Mouse (Mus musculus): ENCODE data around the gene Oxct2a. TPM values are rescaled to one million over a fixed set of nuclear protein-coding genes. Genes with fewer than 3 reads are reported as not detected.
"Not testable (repeated sequence)": the region's sequence is repeated elsewhere in the genome, so short reads cannot be mapped to it uniquely, and the experiment has no call there.

The Oxct2a gene
- polyA plus RNA-seq, 1 experiment from 2014 or later: not detected

DNA sequence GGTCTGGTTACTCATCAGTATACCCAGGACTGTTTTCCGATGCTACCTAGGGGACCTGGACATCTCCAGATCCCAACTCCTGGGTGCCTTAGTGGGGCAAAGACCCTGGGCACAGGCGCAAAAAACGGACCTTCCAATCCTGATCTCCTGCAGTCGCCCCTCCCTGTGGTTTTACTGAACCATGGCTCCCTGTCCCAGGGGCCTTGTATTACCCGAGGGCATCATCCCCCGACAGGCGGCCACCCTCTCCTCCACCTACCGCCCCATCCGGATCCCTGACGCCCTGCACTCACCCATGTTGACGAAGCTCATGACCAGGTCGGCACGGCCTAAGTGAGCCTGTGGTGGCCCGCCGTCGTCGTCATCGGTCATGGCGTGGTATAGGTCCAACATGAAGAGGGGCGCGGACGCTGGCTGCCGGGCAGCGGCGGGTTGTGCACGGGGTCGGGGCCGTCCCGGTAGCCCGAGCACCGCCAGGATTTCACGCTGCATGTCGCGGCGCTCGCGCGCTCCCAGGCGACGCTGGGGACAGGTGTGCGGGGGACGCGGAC is 18.7 kb upstream of the Oxct2a start:
- peak overlapping the region; percentile 39; the same call in 1 of the 2 replicates for H3K9ac ChIP-seq (ENCODE audit: low read length)
- H3K4me3 ChIP-seq (ENCODE audit: low read depth, low read length): peak overlapping the region; percentile 49
- DNase-seq (ENCODE audit: low spot score) (no peak), ATAC-seq (ENCODE audit: insufficient read depth, low FRiP score, low TSS enrichment) (peak; percentile 59)
- H3K27ac ChIP-seq (ENCODE audit: low read depth, low read length): no peak overlapping the region
- peak overlapping the region; percentile 92 for H3K4me2 ChIP-seq (ENCODE audit: low read depth)
- H3K9me3 ChIP-seq (ENCODE audit: control insufficient read depth, low read length): no peaks in the 10 kb centered on the region
- peaks cover 6% of the 10 kb centered on the region; the same call in 1 of the 2 replicates for H3K4me1 ChIP-seq (ENCODE audit: control insufficient read depth, insufficient read depth, low read length)
- peaks cover 40% of the 10 kb centered on the region for H3K27me3 ChIP-seq (ENCODE audit: control insufficient read depth, insufficient read depth, low read length)
- H3K36me3 ChIP-seq (ENCODE audit: control insufficient read depth, insufficient read depth, low read length): no peaks in the 10 kb centered on the region
- WGBS: 2% methylated on average over 43 of the region's 43 CpGs

DNA sequence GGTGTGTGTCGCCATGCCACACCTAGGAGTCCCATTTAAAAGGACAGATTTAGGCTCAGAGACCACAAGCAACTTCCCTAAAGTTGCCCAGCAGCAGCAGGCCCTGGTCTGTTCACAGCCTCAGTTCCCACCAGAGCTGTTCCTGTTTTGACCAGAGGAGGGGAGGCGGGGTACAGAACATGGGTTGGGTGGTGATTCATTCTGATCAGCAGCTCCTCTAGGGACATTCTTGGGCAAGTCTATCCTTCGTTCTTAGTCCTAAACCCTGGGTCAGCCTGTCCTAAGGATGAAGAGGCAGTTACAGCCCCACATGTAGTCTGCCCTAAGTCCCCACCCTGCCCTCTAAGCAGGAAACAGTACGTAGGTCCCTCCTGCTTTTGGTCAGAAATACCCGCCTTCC is 16.8 kb upstream of the Oxct2a start:
- Histone ChIP-seq H3K9me3 (ENCODE audit: control insufficient read depth, low read length) (no peaks in the 10 kb centered on the region), H3K27ac (ENCODE audit: low read depth, low read length) (no peak overlapping the region), H3K36me3 (ENCODE audit: control insufficient read depth, insufficient read depth, low read length) (no peaks in the 10 kb centered on the region), H3K4me1 (ENCODE audit: control insufficient read depth, insufficient read depth, low read length) (peaks cover 6% of the 10 kb centered on the region; the same call in 1 of the 2 replicates), H3K9ac (ENCODE audit: low read length) (no peak overlapping the region), H3K4me3 (ENCODE audit: low read depth, low read length) (no peak overlapping the region), H3K27me3 (ENCODE audit: control insufficient read depth, insufficient read depth, low read length) (peaks cover 40% of the 10 kb centered on the region), H3K4me2 (ENCODE audit: low read depth) (no peak overlapping the region)
- DNase-seq (ENCODE audit: low spot score) (no peak), ATAC-seq (ENCODE audit: insufficient read depth, low FRiP score, low TSS enrichment) (no peak)
- WGBS: 79% methylated on average over 5 of the region's 5 CpGs

DNA sequence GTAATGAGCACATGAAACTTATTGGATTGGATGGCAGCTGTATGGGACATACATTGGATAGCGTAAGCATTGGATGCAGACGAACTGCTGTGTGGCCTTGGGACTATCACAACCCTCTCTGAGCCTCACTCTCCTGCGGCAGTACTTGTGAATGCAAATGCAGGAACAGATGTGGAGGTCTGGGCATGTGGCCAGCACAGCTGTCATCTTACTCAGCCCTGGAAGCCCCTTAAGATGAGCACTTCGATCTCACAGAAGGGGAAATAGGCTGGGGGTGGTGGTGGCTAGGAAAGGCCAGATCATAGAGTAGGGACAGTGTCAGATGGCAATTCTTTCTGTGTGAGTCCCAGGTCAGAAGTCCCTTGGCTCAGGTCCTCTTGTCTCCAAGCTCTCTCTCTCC is 14.3 kb upstream of the Oxct2a start:
- peaks cover 25% of the 10 kb centered on the region for H3K27me3 ChIP-seq (ENCODE audit: control insufficient read depth, insufficient read depth, low read length)
- no peak overlapping the region for H3K27ac ChIP-seq (ENCODE audit: low read depth, low read length)
- no peak for DNase-seq (ENCODE audit: low spot score)
- peaks cover 3% of the 10 kb centered on the region; the same call in 1 of the 2 replicates for H3K4me1 ChIP-seq (ENCODE audit: control insufficient read depth, insufficient read depth, low read length)
- WGBS: 72% methylated on average over 4 of the region's 4 CpGs
- H3K4me3 ChIP-seq (ENCODE audit: low read depth, low read length): no peak overlapping the region
- H3K9ac ChIP-seq (ENCODE audit: low read length): no peak overlapping the region
- H3K9me3 ChIP-seq (ENCODE audit: control insufficient read depth, low read length): no peaks in the 10 kb centered on the region
- no peak overlapping the region for H3K4me2 ChIP-seq (ENCODE audit: low read depth)
- H3K36me3 ChIP-seq (ENCODE audit: control insufficient read depth, insufficient read depth, low read length): no peaks in the 10 kb centered on the region
- ATAC-seq (ENCODE audit: insufficient read depth, low FRiP score, low TSS enrichment): no peak

DNA sequence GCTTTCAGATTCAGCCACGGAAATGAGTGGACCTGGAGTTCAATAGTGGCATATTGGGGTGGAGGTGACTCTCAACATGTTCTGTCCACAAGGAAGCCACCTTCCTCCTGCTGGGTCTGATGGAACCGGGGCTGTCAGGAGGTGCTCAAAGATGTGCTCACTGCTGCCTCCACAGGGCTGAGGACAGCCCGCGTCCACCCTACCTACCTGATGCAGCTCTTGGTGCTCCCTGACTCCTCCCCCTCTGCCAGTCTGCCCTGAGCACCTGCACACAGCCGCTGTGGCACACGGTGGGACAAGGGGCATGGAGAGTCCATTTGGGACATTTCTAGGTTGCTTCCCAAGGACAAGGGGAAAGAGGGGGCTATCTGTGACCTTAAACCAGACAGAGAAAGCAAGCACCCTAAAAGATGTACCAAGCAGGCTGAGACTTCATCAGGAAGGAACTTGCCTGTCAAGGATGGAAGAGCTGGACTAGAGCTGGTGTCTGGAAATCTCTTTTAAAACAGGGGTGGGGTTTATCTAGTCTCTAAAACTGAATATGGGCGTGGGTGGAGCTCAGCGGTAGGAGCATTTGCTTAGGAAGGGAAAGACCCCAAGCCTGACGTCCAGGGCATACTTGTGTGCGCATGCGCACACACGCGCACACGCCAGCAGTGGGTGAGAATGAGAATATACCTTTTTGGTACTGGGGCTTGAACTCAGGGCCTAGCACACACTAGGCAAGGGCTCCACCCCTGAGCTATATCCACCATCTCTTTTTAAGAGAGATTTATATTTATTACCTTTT is 12.6 kb upstream of the Oxct2a start:
- Histone ChIP-seq H3K4me2 (ENCODE audit: low read depth) (no peak overlapping the region), H3K36me3 (ENCODE audit: control insufficient read depth, insufficient read depth, low read length) (no peaks in the 10 kb centered on the region), H3K27me3 (ENCODE audit: control insufficient read depth, insufficient read depth, low read length) (peaks cover 8% of the 10 kb centered on the region), H3K4me3 (ENCODE audit: low read depth, low read length) (no peak overlapping the region), H3K27ac (ENCODE audit: low read depth, low read length) (no peak overlapping the region), H3K9ac (ENCODE audit: low read length) (no peak overlapping the region; the same call in 1 of the 2 replicates), H3K9me3 (ENCODE audit: control insufficient read depth, low read length) (no peaks in the 10 kb centered on the region), H3K4me1 (ENCODE audit: control insufficient read depth, insufficient read depth, low read length) (no peaks in the 10 kb centered on the region)
- no peak for ATAC-seq (ENCODE audit: insufficient read depth, low FRiP score, low TSS enrichment)
- DNase-seq (ENCODE audit: low spot score): no peak
- 65% methylated on average over 14 of the region's 14 CpGs for WGBS

DNA sequence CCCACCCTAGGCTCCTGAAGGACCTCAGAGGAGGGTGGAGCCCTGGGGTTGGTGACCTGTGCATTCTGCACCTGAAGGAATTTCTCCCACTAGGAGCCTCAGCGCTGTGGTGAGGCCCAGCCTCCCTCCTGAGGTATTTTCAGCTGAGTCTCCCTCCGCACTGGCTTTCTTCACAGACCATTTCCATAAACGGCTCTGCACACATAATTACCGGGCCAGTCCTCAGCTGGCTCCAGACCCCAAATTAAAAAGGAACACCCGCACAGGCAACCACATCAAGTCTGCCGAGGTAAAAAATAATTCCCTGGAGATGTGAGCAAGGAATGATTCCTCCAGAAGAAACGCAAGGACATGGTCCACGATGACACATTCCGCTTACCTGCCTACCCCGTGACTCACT is 11.8 kb upstream of the Oxct2a start:
- DNase-seq (ENCODE audit: low spot score); H3K27ac ChIP-seq (ENCODE audit: low read depth, low read length); ATAC-seq (ENCODE audit: insufficient read depth, low FRiP score, low TSS enrichment); H3K4me3 ChIP-seq (ENCODE audit: low read depth, low read length); H3K36me3 ChIP-seq (ENCODE audit: control insufficient read depth, insufficient read depth, low read length); H3K27me3 ChIP-seq (ENCODE audit: control insufficient read depth, insufficient read depth, low read length); H3K4me2 ChIP-seq (ENCODE audit: low read depth); H3K9ac ChIP-seq (ENCODE audit: low read length); H3K9me3 ChIP-seq (ENCODE audit: control insufficient read depth, low read length); H3K4me1 ChIP-seq (ENCODE audit: control insufficient read depth, insufficient read depth, low read length): not testable (repeated sequence)
- 80% methylated on average over 10 of the region's 10 CpGs for WGBS

DNA sequence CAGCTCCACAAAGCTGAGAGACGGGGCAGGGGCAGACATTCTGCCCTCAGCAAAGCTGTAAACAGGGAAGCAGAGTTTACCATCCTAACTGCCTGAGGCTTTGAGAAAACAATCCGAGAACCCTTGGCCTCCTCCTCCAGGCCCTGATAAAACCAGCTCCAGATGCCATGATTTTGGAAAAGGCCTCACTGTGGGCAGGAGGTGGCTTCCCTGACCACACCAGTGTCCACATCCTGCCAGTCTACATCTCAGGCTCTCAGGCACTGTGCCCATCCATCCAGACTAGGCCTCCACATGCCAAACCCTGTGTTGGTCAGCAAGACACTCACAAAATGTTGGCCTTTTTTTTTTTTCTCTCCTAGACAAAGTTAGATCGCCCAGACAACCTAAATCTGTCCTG is 10.7 kb upstream of the Oxct2a start:
- Histone ChIP-seq H3K4me2 (ENCODE audit: low read depth) (no peak overlapping the region), H3K27me3 (ENCODE audit: control insufficient read depth, insufficient read depth, low read length) (no peaks in the 10 kb centered on the region), H3K9ac (ENCODE audit: low read length) (no peak overlapping the region), H3K9me3 (ENCODE audit: control insufficient read depth, low read length) (no peaks in the 10 kb centered on the region), H3K27ac (ENCODE audit: low read depth, low read length) (no peak overlapping the region), H3K4me3 (ENCODE audit: low read depth, low read length) (no peak overlapping the region), H3K36me3 (ENCODE audit: control insufficient read depth, insufficient read depth, low read length) (no peaks in the 10 kb centered on the region), H3K4me1 (ENCODE audit: control insufficient read depth, insufficient read depth, low read length) (no peaks in the 10 kb centered on the region)
- DNase-seq (ENCODE audit: low spot score): no peak
- no peak for ATAC-seq (ENCODE audit: insufficient read depth, low FRiP score, low TSS enrichment)
- WGBS: 68% methylated on average over 3 of the region's 3 CpGs

DNA sequence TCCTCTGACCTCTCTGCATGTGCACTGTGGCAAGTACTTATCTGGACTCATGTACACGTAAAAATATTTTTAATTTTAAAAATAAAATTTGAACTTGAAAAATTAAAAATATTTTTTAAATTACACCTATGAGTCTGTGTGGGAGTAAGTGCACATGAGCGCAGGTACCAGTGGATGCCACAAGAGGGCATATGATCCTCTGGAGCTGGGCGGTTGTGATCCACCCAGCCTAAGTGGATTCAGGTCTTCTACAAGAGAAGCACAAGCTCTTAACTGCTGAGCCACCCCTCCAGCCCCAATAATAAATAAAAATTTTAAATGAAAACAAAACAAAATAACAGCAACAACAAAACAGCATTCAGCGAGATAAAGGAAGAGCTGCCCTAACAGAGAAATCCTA is 9.7 kb upstream of the Oxct2a start:
- no peak for DNase-seq (ENCODE audit: low spot score)
- no peaks in the 10 kb centered on the region for H3K36me3 ChIP-seq (ENCODE audit: control insufficient read depth, insufficient read depth, low read length)
- WGBS: 95% methylated on average over 4 of the region's 4 CpGs
- H3K4me3 ChIP-seq (ENCODE audit: low read depth, low read length): no peak overlapping the region
- H3K4me1 ChIP-seq (ENCODE audit: control insufficient read depth, insufficient read depth, low read length): no peaks in the 10 kb centered on the region
- H3K4me2 ChIP-seq (ENCODE audit: low read depth): no peak overlapping the region
- no peak for ATAC-seq (ENCODE audit: insufficient read depth, low FRiP score, low TSS enrichment)
- no peaks in the 10 kb centered on the region for H3K27me3 ChIP-seq (ENCODE audit: control insufficient read depth, insufficient read depth, low read length)
- no peaks in the 10 kb centered on the region for H3K9me3 ChIP-seq (ENCODE audit: control insufficient read depth, low read length)
- no peak overlapping the region for H3K27ac ChIP-seq (ENCODE audit: low read depth, low read length)
- H3K9ac ChIP-seq (ENCODE audit: low read length): no peak overlapping the region

DNA sequence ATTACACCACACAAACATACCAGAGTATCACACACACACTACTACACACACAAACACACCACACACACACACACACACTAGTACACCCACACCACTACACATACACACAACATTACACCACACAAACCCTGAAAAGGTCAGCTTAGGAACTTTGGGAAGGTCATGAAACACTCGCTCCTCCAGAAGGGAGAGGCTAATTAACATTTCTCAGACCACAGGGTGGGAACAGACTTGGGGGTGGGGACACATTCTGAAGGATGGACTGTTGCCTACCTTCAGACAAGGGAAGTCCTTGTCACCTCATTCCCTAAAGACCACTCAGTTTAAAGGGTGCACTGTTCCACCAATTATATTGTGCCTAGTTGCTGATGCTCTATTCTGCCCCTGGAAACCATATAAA is 8.5 kb upstream of the Oxct2a start:
- not testable (repeated sequence) for H3K4me2 ChIP-seq (ENCODE audit: low read depth); H3K9ac ChIP-seq (ENCODE audit: low read length); DNase-seq (ENCODE audit: low spot score); H3K9me3 ChIP-seq (ENCODE audit: control insufficient read depth, low read length); H3K4me3 ChIP-seq (ENCODE audit: low read depth, low read length); H3K4me1 ChIP-seq (ENCODE audit: control insufficient read depth, insufficient read depth, low read length); ATAC-seq (ENCODE audit: insufficient read depth, low FRiP score, low TSS enrichment); H3K27ac ChIP-seq (ENCODE audit: low read depth, low read length); H3K27me3 ChIP-seq (ENCODE audit: control insufficient read depth, insufficient read depth, low read length); H3K36me3 ChIP-seq (ENCODE audit: control insufficient read depth, insufficient read depth, low read length)
- 67% methylated on average over 1 of the region's 1 CpGs for WGBS

DNA sequence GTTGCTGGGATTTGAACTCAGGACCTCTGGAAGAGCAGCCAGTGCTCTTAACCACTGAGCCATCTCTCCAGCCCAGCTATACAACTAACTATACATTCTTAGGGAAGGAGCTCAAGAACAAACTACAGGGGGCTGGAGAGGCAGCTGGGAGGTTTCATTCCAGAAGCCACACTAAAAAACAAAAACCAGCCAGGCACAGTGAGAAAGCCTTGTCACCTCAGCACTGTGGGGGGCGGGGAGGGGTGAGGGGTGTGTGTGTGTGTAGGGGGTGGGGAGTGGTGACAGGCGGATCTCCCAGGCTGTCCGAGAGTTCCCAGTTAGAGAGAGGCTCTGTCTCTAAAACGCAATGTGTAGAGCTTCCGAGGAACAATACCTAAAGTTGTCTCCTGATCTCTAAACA is 7.9 kb upstream of the Oxct2a start:
- DNase-seq (ENCODE audit: low spot score) (no peak), ATAC-seq (ENCODE audit: insufficient read depth, low FRiP score, low TSS enrichment) (no peak)
- Histone ChIP-seq H3K27ac (ENCODE audit: low read depth, low read length) (no peak overlapping the region), H3K36me3 (ENCODE audit: control insufficient read depth, insufficient read depth, low read length) (no peaks in the 10 kb centered on the region), H3K9ac (ENCODE audit: low read length) (no peak overlapping the region), H3K4me3 (ENCODE audit: low read depth, low read length) (no peak overlapping the region), H3K27me3 (ENCODE audit: control insufficient read depth, insufficient read depth, low read length) (no peaks in the 10 kb centered on the region), H3K4me2 (ENCODE audit: low read depth) (no peak overlapping the region), H3K4me1 (ENCODE audit: control insufficient read depth, insufficient read depth, low read length) (no peaks in the 10 kb centered on the region), H3K9me3 (ENCODE audit: control insufficient read depth, low read length) (no peaks in the 10 kb centered on the region)
- WGBS: 87% methylated on average over 4 of the region's 5 CpGs

Measured in neural tube, embryonic 11.5 days (tissue).